Mouse (Mus musculus) thymus, adult 2 months (tissue): ENCODE results near the gene Arfgap3.
"Not testable (repeated sequence)": the region's sequence is repeated elsewhere in the genome, so short reads cannot be mapped to it uniquely, and the experiment has no call there.

Experiments used
- CTCF ChIP-seq: fragments of 200-500 bp; IDR thresholded peaks from 2 replicates; pipeline ENCODE4 v1.5.1; 2012; ENCODE audit warnings: mild to moderate bottlenecking, control low read depth, low read length, moderate library complexity, borderline replicate concordance; ENCODE audit not compliant: control insufficient read depth, poor library complexity, insufficient read depth; ENCODE audit errors: extremely low read depth
- POLR2A ChIP-seq: fragments of 200-500 bp; IDR thresholded peaks from 2 replicates; pipeline ENCODE4 v1.6.1; 2012; ENCODE audit warnings: mild to moderate bottlenecking, low read length, control low read depth, moderate library complexity; ENCODE audit not compliant: control insufficient read depth, poor library complexity, insufficient read depth; ENCODE audit errors: extremely low read depth

DNA sequence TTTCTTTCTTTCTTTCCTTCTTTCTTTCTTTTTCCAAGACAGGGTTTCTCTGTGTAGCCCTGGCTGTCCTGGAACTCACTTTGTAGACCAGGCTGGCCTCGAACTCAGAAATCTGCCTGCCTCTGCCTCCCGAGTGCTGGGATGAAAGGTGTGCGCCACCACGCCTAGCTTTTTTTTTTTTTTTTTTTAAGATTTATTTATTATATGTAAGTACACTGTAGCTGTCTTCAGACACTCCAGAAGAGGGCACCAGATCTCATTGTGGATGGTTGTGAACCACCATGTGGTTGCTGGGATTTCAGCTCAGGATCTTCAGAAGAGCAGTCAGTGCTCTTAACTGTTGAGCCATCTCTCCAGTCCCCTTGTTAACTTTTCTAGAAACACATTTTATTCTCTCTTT lies 18.7 kb upstream of the Arfgap3 start:
- not testable (repeated sequence) for TF ChIP-seq CTCF, POLR2A
